Mouse (Mus musculus) embryonic facial prominence, embryonic 14.5 days (tissue): ENCODE results near the gene Fastkd1. TPM values are rescaled to one million over a fixed set of nuclear protein-coding genes. Genes with fewer than 3 reads are reported as not detected.
A peak's percentile ranks its signal among the peaks of the same experiment; 100 is the strongest.

Experiments used
- ATAC-seq: fragments of 200-750 bp; cut with Nextera tagmentation; 2 replicates; pipeline ENCODE4 v1.8.0; 2017; ENCODE audit warnings: low read depth, moderate number of reproducible peaks, moderate TSS enrichment
- DNase-seq: peaks from one replicate; pipeline ENCODE4 v3.0.0-alpha.2; 2015; ENCODE audit warnings: low spot score
- H3K27ac ChIP-seq: fragments of 300-500 bp; sonication (generic); replicated peaks from 2 replicates; pipeline ENCODE4 v1.5.1; 2014; ENCODE audit warnings: low read depth, mild to moderate bottlenecking, low read length, moderate library complexity
- H3K27me3 ChIP-seq: fragments of 300-500 bp; sonication (generic); replicated peaks from 2 replicates; pipeline ENCODE4 v1.6.1; 2014; ENCODE audit warnings: low read length; ENCODE audit not compliant: control insufficient read depth, insufficient read depth
- H3K36me3 ChIP-seq: fragments of 300-500 bp; sonication (generic); 2 replicates; pipeline ENCODE4 v1.6.1; 2014; ENCODE audit warnings: low read length, mixed read lengths; ENCODE audit not compliant: control insufficient read depth, insufficient read depth
- H3K4me1 ChIP-seq: fragments of 300-500 bp; sonication (generic); 2 replicates; pipeline ENCODE4 v1.6.1; 2014; ENCODE audit warnings: antibody characterized with exemption, low read length; ENCODE audit not compliant: control insufficient read depth, insufficient read depth
- H3K4me2 ChIP-seq: fragments of 300-500 bp; sonication (generic); 2 replicates; pipeline ENCODE4 v1.6.1; 2014; ENCODE audit warnings: low read depth, mild to moderate bottlenecking, low read length, moderate library complexity, mixed read lengths
- H3K4me3 ChIP-seq: fragments of 300-500 bp; sonication (generic); 2 replicates; pipeline ENCODE4 v1.5.1; 2014; ENCODE audit warnings: low read depth, mild to moderate bottlenecking, low read length
- H3K9ac ChIP-seq: fragments of 300-500 bp; sonication (generic); 2 replicates; pipeline ENCODE4 v1.6.1; 2014; ENCODE audit warnings: low read depth, mild to moderate bottlenecking, low read length, moderate library complexity, mixed read lengths
- H3K9me3 ChIP-seq: fragments of 300-500 bp; sonication (generic); 2 replicates; pipeline ENCODE4 v1.6.1; 2016; ENCODE audit warnings: low read length; ENCODE audit not compliant: control insufficient read depth
- WGBS: fragments of 180-500 bp; shearing (Covaris S2); extraction: QIAGEN DNeasy Blood & Tissue Kit; methylation state at CpG from one replicate; pipeline ENCODE4 v1.1.7; 2014; 5-methylcytosine and 5-hydroxymethylcytosine counted together
- polyA plus RNA-seq: library from polyadenylated mRNA; unstranded; fragments of >200 nt; fragmentation: Nextera tagmentation; extraction: Ambion mirVana; gene quantifications from 2 replicates; pipeline ENCODE4 v1.2.1, GENCODE M21; 2014

Gene Fastkd1
- polyA plus RNA-seq, 1 experiment from 2014 or later, result 11.9 TPM

GRCm38 (mm10) chr2:69714126-69714525, 810 bp upstream of the Fastkd1 start:
- no peak overlapping the region for H3K4me3 ChIP-seq
- H3K36me3 ChIP-seq, result no peaks in the 10 kb centered on the region
- DNase-seq (no peak), ATAC-seq (no peak)
- H3K4me1 ChIP-seq, result peaks cover 5% of the 10 kb centered on the region; the same call in 1 of the 2 replicates
- no peak overlapping the region for H3K27ac ChIP-seq
- H3K27me3 ChIP-seq, result no peaks in the 10 kb centered on the region
- no peak overlapping the region for H3K4me2 ChIP-seq
- H3K9me3 ChIP-seq, result no peaks in the 10 kb centered on the region
- WGBS, result 82% methylated on average over 5 of the region's 5 CpGs
- no peak overlapping the region for H3K9ac ChIP-seq

- Histone ChIP-seq H3K27ac (no peak overlapping the region), H3K4me1 (peaks cover 5% of the 10 kb centered on the region; the same call in 1 of the 2 replicates), H3K36me3 (no peaks in the 10 kb centered on the region), H3K27me3 (no peaks in the 10 kb centered on the region), H3K4me3 (peak overlapping the region; percentile 74), H3K9ac (no peak overlapping the region), H3K4me2 (peak overlapping the region; percentile 68), H3K9me3 (no peaks in the 10 kb centered on the region)
- ATAC-seq, result no peak
- WGBS, result 24% methylated on average over 4 of the region's 4 CpGs
- no peak for DNase-seq
Observed at GRCm38 (mm10) chr2:69713626-69714014, 304 bp upstream of the Fastkd1 start.

GRCm38 (mm10) chr2:69712171-69712570, 1.1 kb downstream of the Fastkd1 start:
- H3K4me1 ChIP-seq, result peaks cover 5% of the 10 kb centered on the region; the same call in 1 of the 2 replicates
- no peak overlapping the region for H3K27ac ChIP-seq
- peaks cover 6% of the 10 kb centered on the region; the same call in 1 of the 2 replicates for H3K36me3 ChIP-seq
- 87% methylated on average over 14 of the region's 14 CpGs for WGBS
- peak overlapping the region; percentile 68; the same call in 1 of the 2 replicates for H3K4me2 ChIP-seq
- ATAC-seq (no peak), DNase-seq (no peak)
- no peak overlapping the region for H3K9ac ChIP-seq
- H3K9me3 ChIP-seq, result no peaks in the 10 kb centered on the region
- H3K4me3 ChIP-seq, result no peak overlapping the region
- no peaks in the 10 kb centered on the region for H3K27me3 ChIP-seq

- no peak overlapping the region for H3K9ac ChIP-seq
- no peaks in the 10 kb centered on the region for H3K27me3 ChIP-seq
- WGBS, result 90% methylated on average over 8 of the region's 8 CpGs
- no peak for ATAC-seq
- H3K4me2 ChIP-seq, result no peak overlapping the region
- H3K4me3 ChIP-seq, result no peak overlapping the region
- DNase-seq, result no peak
- H3K27ac ChIP-seq, result no peak overlapping the region
- H3K36me3 ChIP-seq, result peaks cover 41% of the 10 kb centered on the region
- H3K4me1 ChIP-seq, result no peaks in the 10 kb centered on the region
- no peaks in the 10 kb centered on the region for H3K9me3 ChIP-seq
Observed at GRCm38 (mm10) chr2:69700446-69700845, 12.9 kb downstream of the Fastkd1 start.

- H3K4me2 ChIP-seq, result no peak overlapping the region
- H3K4me3 ChIP-seq, result no peak overlapping the region
- no peaks in the 10 kb centered on the region for H3K9me3 ChIP-seq
- DNase-seq (no peak), ATAC-seq (no peak)
- H3K4me1 ChIP-seq, result no peaks in the 10 kb centered on the region
- H3K36me3 ChIP-seq, result peaks cover 51% of the 10 kb centered on the region
- 94% methylated on average over 11 of the region's 11 CpGs for WGBS
- no peak overlapping the region for H3K27ac ChIP-seq
- no peak overlapping the region for H3K9ac ChIP-seq
- H3K27me3 ChIP-seq, result no peaks in the 10 kb centered on the region
Observed at GRCm38 (mm10) chr2:69693501-69693900, 19.8 kb downstream of the Fastkd1 start.

GRCm38 (mm10) chr2:69690843-69691242, 22.5 kb downstream of the Fastkd1 start:
- Histone ChIP-seq H3K4me3 (no peak overlapping the region), H3K9ac (no peak overlapping the region), H3K9me3 (no peaks in the 10 kb centered on the region), H3K27me3 (no peaks in the 10 kb centered on the region), H3K4me2 (no peak overlapping the region), H3K36me3 (peaks cover 61% of the 10 kb centered on the region), H3K27ac (no peak overlapping the region), H3K4me1 (no peaks in the 10 kb centered on the region)
- DNase-seq (no peak), ATAC-seq (no peak)
- WGBS, result 96% methylated on average over 6 of the region's 6 CpGs

- Histone ChIP-seq H3K27me3 (no peaks in the 10 kb centered on the region), H3K36me3 (peaks cover 61% of the 10 kb centered on the region), H3K4me3 (no peak overlapping the region), H3K9me3 (no peaks in the 10 kb centered on the region), H3K9ac (no peak overlapping the region), H3K4me2 (no peak overlapping the region), H3K27ac (no peak overlapping the region), H3K4me1 (no peaks in the 10 kb centered on the region)
- ATAC-seq (no peak), DNase-seq (no peak)
- WGBS, result 84% methylated on average over 3 of the region's 3 CpGs
Observed at GRCm38 (mm10) chr2:69690214-69690613, 23.1 kb downstream of the Fastkd1 start.

GRCm38 (mm10) chr2:69684488-69684887, 28.8 kb downstream of the Fastkd1 start:
- H3K27me3 ChIP-seq, result no peaks in the 10 kb centered on the region
- H3K9ac ChIP-seq, result no peak overlapping the region
- H3K4me2 ChIP-seq, result no peak overlapping the region
- H3K9me3 ChIP-seq, result no peaks in the 10 kb centered on the region
- no peak overlapping the region for H3K4me3 ChIP-seq
- H3K4me1 ChIP-seq, result no peaks in the 10 kb centered on the region
- H3K36me3 ChIP-seq, result peaks cover 27% of the 10 kb centered on the region
- H3K27ac ChIP-seq, result no peak overlapping the region
- ATAC-seq, result no peak
- WGBS, result 96% methylated on average over 3 of the region's 3 CpGs
- no peak for DNase-seq

- Histone ChIP-seq H3K4me2 (no peak overlapping the region), H3K27me3 (no peaks in the 10 kb centered on the region), H3K4me3 (no peak overlapping the region), H3K4me1 (no peaks in the 10 kb centered on the region), H3K9ac (no peak overlapping the region), H3K9me3 (no peaks in the 10 kb centered on the region), H3K27ac (no peak overlapping the region), H3K36me3 (peaks cover 21% of the 10 kb centered on the region; the same call in 1 of the 2 replicates)
- peak; percentile 23 for DNase-seq
- WGBS, result 83% methylated on average over 13 of the region's 13 CpGs
- ATAC-seq, result no peak
Observed at GRCm38 (mm10) chr2:69683036-69683805, 30.1 kb downstream of the Fastkd1 start.
